Mouse (Mus musculus): ENCODE measurements at regions not wholly inside any gene's neighbourhood (a gene's known extent, or its start where the extent isn't known, plus 50 kb on each side); places are given as distances from the start of the nearest gene placed in this dataset.

DNA sequence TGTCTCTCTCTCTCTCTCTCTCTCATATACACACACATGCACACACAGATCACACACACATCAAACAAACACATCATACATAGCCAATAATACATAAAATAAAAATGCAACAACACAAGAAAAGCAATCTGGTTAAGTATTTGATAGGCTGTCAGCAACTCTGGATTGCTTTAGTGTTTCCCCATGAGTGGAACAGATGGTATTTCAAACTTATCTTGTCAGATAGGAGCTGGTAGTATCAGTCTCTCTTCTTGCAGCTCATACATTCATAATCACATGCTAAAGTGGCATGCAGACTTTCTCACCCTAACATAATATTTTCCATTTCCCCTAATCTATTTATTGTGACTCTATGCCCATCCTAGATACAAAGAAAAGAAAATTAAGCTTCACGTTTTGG, 347.0 kb downstream of the Rergl start:
- TF ChIP-seq CTCF (IDR thresholded peaks at IDR 0.05; ENCODE audit: control insufficient read depth, insufficient read depth, low read length): no peak
- no peak for TF ChIP-seq POLR2A (IDR thresholded peaks at IDR 0.05; ENCODE audit: borderline replicate concordance, control insufficient read depth, low read depth, low read length)
